Mouse (Mus musculus) testis, postnatal 14 days (tissue): ENCODE measurements at regions not wholly inside any gene's neighbourhood (a gene's known extent, or its start where the extent isn't known, plus 50 kb on each side); places are given as distances from the start of the nearest gene placed in this dataset.

Source experiments
- DNase-seq: peaks from one replicate; pipeline ENCODE4 v3.0.0; 2021; ENCODE audit warnings: low spot score

DNA sequence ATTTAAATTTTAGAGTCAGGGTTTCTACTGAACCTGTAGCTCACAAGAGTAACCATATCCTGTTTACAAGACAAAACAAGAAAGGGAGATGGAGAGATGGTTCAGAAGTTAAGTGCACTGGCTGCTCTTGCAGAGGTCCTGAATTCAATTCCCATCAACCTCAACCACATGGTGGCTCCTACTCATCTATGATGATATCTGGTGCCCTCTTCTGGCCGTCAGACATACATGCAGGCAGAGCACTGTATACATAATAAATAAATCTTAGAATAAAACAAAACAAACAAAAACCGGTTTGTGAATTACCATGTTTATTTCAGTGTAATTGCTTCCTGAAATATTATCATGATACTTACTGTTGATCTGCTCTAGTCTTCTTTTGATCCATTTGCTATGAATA is 845.4 kb downstream of the Pcdh18 start:
- no peak for DNase-seq

- DNase-seq: no peak
Observed at GRCm38 (mm10) chr3:48890403-48890802, 866.7 kb downstream of the Pcdh18 start.

GRCm38 (mm10) chr3:48887885-48888284 is 869.2 kb downstream of the Pcdh18 start:
- no peak for DNase-seq

GRCm38 (mm10) chr3:48869527-48869926 is 887.6 kb downstream of the Pcdh18 start:
- no peak for DNase-seq

DNA sequence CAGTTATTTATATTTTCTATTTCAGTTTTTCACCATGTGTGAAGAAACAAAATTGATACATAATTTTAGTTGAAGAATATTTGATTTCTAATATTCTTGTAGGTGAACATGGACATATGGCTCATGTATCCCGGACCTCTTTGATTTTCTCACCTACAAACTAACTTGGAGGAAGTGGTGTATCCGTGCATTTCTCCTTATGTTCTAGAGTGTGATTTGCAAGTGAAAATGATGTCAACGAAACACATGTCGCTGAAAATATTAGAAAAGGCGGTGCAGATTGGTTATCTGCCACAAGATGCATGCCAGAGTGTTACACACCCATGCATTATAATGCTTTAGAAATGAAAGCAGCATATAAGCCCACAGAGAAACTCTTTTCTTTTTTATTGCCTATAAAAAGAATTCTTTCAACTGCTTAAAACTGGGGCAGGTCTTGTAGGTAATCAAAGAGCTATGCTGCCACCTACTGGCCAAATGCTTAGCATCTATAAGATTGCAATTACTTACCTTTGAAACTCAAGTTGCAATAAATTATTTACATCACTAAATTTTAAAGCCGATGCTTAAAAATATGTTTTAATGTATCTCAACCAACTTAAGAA is 911.0 kb downstream of the Pcdh18 start:
- DNase-seq: peak; percentile 13

GRCm38 (mm10) chr3:48840692-48841091 is 916.4 kb downstream of the Pcdh18 start:
- DNase-seq: no peak

DNA sequence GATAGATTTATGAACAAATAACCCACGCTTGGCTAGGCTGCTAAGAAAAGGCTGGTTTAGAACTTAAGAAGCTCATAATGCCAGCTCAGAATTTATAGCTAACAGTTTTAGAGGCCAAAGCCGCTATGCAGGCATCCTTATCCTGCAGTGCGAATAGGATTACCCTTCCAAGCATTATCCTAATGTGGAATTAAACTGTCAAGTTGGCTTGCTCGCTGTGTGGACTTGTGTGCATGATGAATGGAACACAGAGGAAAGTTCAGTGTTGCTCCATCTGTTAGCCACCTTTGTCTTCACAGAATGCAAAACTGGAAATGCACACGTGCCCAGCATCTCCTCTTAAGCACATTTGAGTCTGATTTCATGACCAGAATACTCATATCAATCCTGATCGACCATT is 933.8 kb downstream of the Pcdh18 start:
- DNase-seq: no peak

- no peak for DNase-seq
Observed at GRCm38 (mm10) chr3:48804398-48804797, 952.7 kb downstream of the Pcdh18 start.

- DNase-seq: no peak
Observed at GRCm38 (mm10) chr3:48771709-48772108, 985.4 kb downstream of the Pcdh18 start.
